Comparison of ENCODE assay signal across 8 mouse cellular contexts in the genomic region with DNA sequence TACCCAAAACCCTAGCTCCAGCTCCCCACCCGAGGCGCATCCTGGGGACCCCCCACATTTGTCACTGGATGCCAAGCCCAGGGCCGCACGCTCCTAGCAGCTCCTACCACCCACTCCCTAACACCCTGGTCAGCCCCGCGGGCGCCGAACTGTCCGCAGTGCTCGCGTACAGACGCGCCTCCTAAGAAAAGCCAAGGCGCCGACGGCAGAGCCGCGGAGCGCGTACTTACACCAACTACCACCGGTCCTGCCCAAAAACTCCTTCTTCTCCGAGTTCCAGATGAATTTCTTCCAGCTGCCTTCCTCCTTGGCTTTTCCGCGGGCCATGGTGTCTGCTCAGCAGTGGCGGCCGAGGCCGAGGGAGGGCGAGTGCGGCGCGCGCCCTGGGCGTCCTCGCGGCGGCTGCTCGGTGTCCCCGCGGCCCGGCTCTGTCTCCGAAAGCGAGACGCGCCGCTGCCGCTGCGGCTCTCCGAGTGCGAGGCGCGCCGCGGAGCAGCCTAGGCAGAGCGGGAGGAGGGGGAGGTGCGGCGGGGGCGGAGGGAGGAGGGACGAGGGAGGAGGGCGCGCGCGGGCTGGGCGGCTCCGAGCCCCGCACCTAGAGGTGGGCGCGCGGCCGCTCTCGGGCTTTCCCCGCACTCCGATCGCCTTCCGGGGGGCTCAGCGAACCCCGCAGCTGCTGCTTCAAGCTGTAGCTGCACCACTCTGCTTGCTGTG. TPM values are rescaled to one million over a fixed set of nuclear protein-coding genes. Genes with fewer than 3 reads are reported as not detected.
DNase-seq lines count a peak whose midpoint lies in the region; ATAC-seq and TF ChIP-seq lines count a peak whose summit lies in the region.

No protein-coding gene starts in this region.

- peak; percentile 87 for DNase-seq in ZHBTc4 (ENCODE audit: low read depth, low spot score)
- DNase-seq in heart, postnatal 4 days, result peak; percentile 75
- DNase-seq in liver, embryonic 11.5 days (ENCODE audit: low spot score), result peak; percentile 69
- DNase-seq in midbrain, postnatal 0 days (ENCODE audit: low spot score), result peak; percentile 83
- peak; percentile 79 for DNase-seq in thymus, postnatal 0 days (ENCODE audit: low spot score)

- H3K4me3 ChIP-seq in erythroblast, embryonic 14.5 days (replicated peaks), result peak overlapping the region; percentile 56
- H3K4me3 ChIP-seq in embryonic facial prominence, embryonic 15.5 days (replicated peaks), result peak overlapping the region; percentile 71
- peak overlapping the region; percentile 65 for H3K4me3 ChIP-seq in liver, embryonic 11.5 days (ENCODE audit: low read depth, low read length)
- peak overlapping the region; percentile 83 for H3K4me3 ChIP-seq in midbrain, postnatal 0 days (ENCODE audit: low read depth, low read length)

- no peak for ATAC-seq in erythroblast, adult 5-6 weeks (replicated peaks; ENCODE audit: low FRiP score, poor library complexity, severe bottlenecking)
- peak; percentile 84 for ATAC-seq in embryonic facial prominence, embryonic 15.5 days (ENCODE audit: insufficient number of reproducible peaks, low FRiP score, low TSS enrichment, low read depth)
- ATAC-seq in liver, embryonic 11.5 days (replicated peaks; ENCODE audit: low FRiP score), result peak; percentile 53
- peak; percentile 83 for ATAC-seq in midbrain, postnatal 0 days (ENCODE audit: low FRiP score)

- peak overlapping the region; percentile 92 for H3K4me2 ChIP-seq in embryonic facial prominence, embryonic 15.5 days (replicated peaks)
- peak overlapping the region; percentile 78 for H3K4me2 ChIP-seq in liver, embryonic 11.5 days
- peak overlapping the region; percentile 75 for H3K4me2 ChIP-seq in midbrain, postnatal 0 days (ENCODE audit: low read depth, low read length, poor library complexity, severe bottlenecking)

- H3K4me1 ChIP-seq in erythroblast, embryonic 14.5 days (ENCODE audit: control insufficient read depth), result peaks cover 10% of the 10 kb centered on the region
- H3K4me1 ChIP-seq in embryonic facial prominence, embryonic 15.5 days, result peaks cover 33% of the 10 kb centered on the region
- H3K4me1 ChIP-seq in liver, embryonic 11.5 days (replicated peaks; ENCODE audit: control insufficient read depth, insufficient read depth, low read length), result peaks cover 7% of the 10 kb centered on the region
- H3K4me1 ChIP-seq in midbrain, postnatal 0 days (ENCODE audit: insufficient read depth, low read length), result peaks cover 13% of the 10 kb centered on the region

- H3K36me3 ChIP-seq in erythroblast, embryonic 14.5 days (ENCODE audit: control insufficient read depth), result no peaks in the 10 kb centered on the region
- H3K36me3 ChIP-seq in embryonic facial prominence, embryonic 15.5 days, result no peaks in the 10 kb centered on the region
- 0 out of 2 replicates have a peak, but pooled peaks cover under 1% of the 10 kb centered on the region for H3K36me3 ChIP-seq in liver, embryonic 11.5 days (ENCODE audit: control insufficient read depth, insufficient read depth, low read length)
- H3K36me3 ChIP-seq in midbrain, postnatal 0 days (ENCODE audit: insufficient read depth, low read length), result peaks cover 7% of the 10 kb centered on the region

- TF ChIP-seq CTCF in midbrain, postnatal 0 days (IDR thresholded peaks at IDR 0.05), result no peak

- H3K27ac ChIP-seq in embryonic facial prominence, embryonic 15.5 days (replicated peaks), result peak overlapping the region; percentile 67
- H3K27ac ChIP-seq in liver, embryonic 11.5 days (ENCODE audit: low read depth, low read length), result peak overlapping the region; percentile 48; the same call in 1 of the 2 replicates
- H3K27ac ChIP-seq in midbrain, postnatal 0 days (ENCODE audit: low read depth, low read length), result peak overlapping the region; percentile 96

- WGBS in embryonic facial prominence, embryonic 15.5 days, result under 1% methylated on average over 69 of the region's 76 CpGs
- under 1% methylated on average over 62 of the region's 76 CpGs for WGBS in liver, embryonic 11.5 days
- 0% methylated on average over 42 of the region's 76 CpGs for WGBS in midbrain, postnatal 0 days

- peak overlapping the region; percentile 29 for H3K9ac ChIP-seq in embryonic facial prominence, embryonic 15.5 days
- H3K9ac ChIP-seq in liver, embryonic 11.5 days (ENCODE audit: low read depth, low read length), result peak overlapping the region; percentile 58
- H3K9ac ChIP-seq in midbrain, postnatal 0 days (replicated peaks; ENCODE audit: low read length, poor library complexity, severe bottlenecking), result peak overlapping the region; percentile 96

- H3K27me3 ChIP-seq in erythroblast, embryonic 14.5 days (ENCODE audit: control insufficient read depth), result peaks cover 56% of the 10 kb centered on the region
- peaks cover 53% of the 10 kb centered on the region for H3K27me3 ChIP-seq in embryonic facial prominence, embryonic 15.5 days
- H3K27me3 ChIP-seq in liver, embryonic 11.5 days (replicated peaks; ENCODE audit: control insufficient read depth, insufficient read depth, low read length), result peaks cover 61% of the 10 kb centered on the region
- no peaks in the 10 kb centered on the region for H3K27me3 ChIP-seq in midbrain, postnatal 0 days (ENCODE audit: insufficient read depth, low read length)

- no peaks in the 10 kb centered on the region for H3K9me3 ChIP-seq in erythroblast, embryonic 14.5 days (ENCODE audit: control insufficient read depth, low read length)
- H3K9me3 ChIP-seq in embryonic facial prominence, embryonic 15.5 days (replicated peaks), result no peaks in the 10 kb centered on the region
- H3K9me3 ChIP-seq in liver, embryonic 11.5 days (ENCODE audit: control insufficient read depth, low read length), result no peaks in the 10 kb centered on the region
- no peaks in the 10 kb centered on the region for H3K9me3 ChIP-seq in midbrain, postnatal 0 days (ENCODE audit: low read length)

RNA-seq across cellular contexts. Expression of a gene that starts 0.5 kb away (rescaled TPM):
- polyA plus RNA-seq in erythroblast, embryonic 14.5 days (2012), result not detected in 2 replicates
- 6.5 and 9.4 TPM in 2 replicates for total RNA-seq in erythroblast, adult 5-6 weeks (2015; ENCODE audit: low replicate concordance)
- total RNA-seq in erythroblast, adult 5-6 weeks (2017; ENCODE audit: low replicate concordance), result 1.7 and 2.9 TPM in 2 replicates
- polyA plus RNA-seq in embryonic facial prominence, embryonic 15.5 days (2015; fragmentation: Nextera tagmentation; extraction: Ambion mirVana), result 46.1 and 49.7 TPM in 2 replicates
- 100 to 1,000 TPM; 423 to 424 TPM for total RNA-seq in heart, postnatal 4 days (2021)
- 18.2 and 18.6 TPM in 2 replicates for polyA plus RNA-seq in liver, embryonic 11.5 days (2014; fragmentation: Nextera tagmentation; extraction: Ambion mirVana)
- total RNA-seq in midbrain, postnatal 0 days (2014; rRNA removed), result 328 and 361 TPM in 2 replicates
- polyA plus RNA-seq in midbrain, postnatal 0 days (2015; fragmentation: Nextera tagmentation; extraction: Ambion mirVana), result 530 and 541 TPM in 2 replicates
- 53.7 and 60.1 TPM in 2 replicates for polyA plus RNA-seq in thymus, postnatal 0 days (2015; fragmentation: Nextera tagmentation; extraction: Ambion mirVana)

Comparison
In these comparisons a context has a peak if more than half of its experiments do, and no peak if none do; other contexts are left out.
1. H3K9ac ChIP-seq: peak in every context shown above with its lines; median percentile 96 in midbrain, postnatal 0 days; 58 in liver, embryonic 11.5 days; 29 in embryonic facial prominence, embryonic 15.5 days.
2. RNA of a gene that starts 0.5 kb away (polyA plus RNA-seq): 530 to 541 TPM in midbrain, postnatal 0 days, 53.7 to 60.1 TPM in thymus, postnatal 0 days, 46.1 to 49.7 TPM in embryonic facial prominence, embryonic 15.5 days and 18.2 to 18.6 TPM in liver, embryonic 11.5 days; not detected in erythroblast, embryonic 14.5 days; every median in the first group is over 10 times any median in the second.
3. Peak in every context shown above with its lines, with median percentiles within 50 percentile points of each other: H3K4me3 ChIP-seq, DNase-seq, H3K27ac ChIP-seq and H3K4me2 ChIP-seq.